Mouse (Mus musculus) midbrain, embryonic 14.5 days (tissue): Measurements from ENCODE around the gene Mlf1. TPM values are rescaled to one million over a fixed set of nuclear protein-coding genes. Genes with fewer than 3 reads are reported as not detected.

Experiments used
- ATAC-seq: fragments of 200-750 bp; cut with Nextera tagmentation; 2 replicates; pipeline ENCODE4 v1.8.0; 2017; ENCODE audit warnings: moderate number of reproducible peaks, moderate library complexity; ENCODE audit not compliant: low FRiP score, low TSS enrichment
- DNase-seq: peaks from one replicate; pipeline ENCODE4 v3.0.0-alpha.2; 2015
- H3K27ac ChIP-seq: fragments of 300-500 bp; sonication (generic); replicated peaks from 2 replicates; pipeline ENCODE4 v1.5.1; 2014; ENCODE audit warnings: mild to moderate bottlenecking, low read depth, low read length, moderate library complexity
- H3K27me3 ChIP-seq: fragments of 300-500 bp; sonication (generic); 2 replicates; pipeline ENCODE4 v1.6.1; 2014; ENCODE audit warnings: low read length, control low read depth, mixed read lengths; ENCODE audit not compliant: control insufficient read depth, insufficient read depth
- H3K36me3 ChIP-seq: fragments of 300-500 bp; sonication (generic); 2 replicates; pipeline ENCODE4 v1.6.1; 2014; ENCODE audit warnings: low read length, control low read depth; ENCODE audit not compliant: control insufficient read depth, insufficient read depth
- H3K4me1 ChIP-seq: fragments of 300-500 bp; sonication (generic); 2 replicates; pipeline ENCODE4 v1.6.1; 2014; ENCODE audit warnings: mild to moderate bottlenecking, antibody characterized with exemption, low read length, control low read depth; ENCODE audit not compliant: control insufficient read depth, insufficient read depth
- H3K4me2 ChIP-seq: fragments of 300-500 bp; sonication (generic); 2 replicates; pipeline ENCODE4 v1.6.1; 2014; ENCODE audit warnings: mild to moderate bottlenecking, low read length, moderate library complexity
- H3K4me3 ChIP-seq: fragments of 300-500 bp; sonication (generic); replicated peaks from 2 replicates; pipeline ENCODE4 v1.5.1; 2014; ENCODE audit warnings: low read depth, low read length
- H3K9ac ChIP-seq: fragments of 300-500 bp; sonication (generic); replicated peaks from 2 replicates; pipeline ENCODE4 v1.6.1; 2014; ENCODE audit warnings: mild to moderate bottlenecking, low read length, moderate library complexity
- H3K9me3 ChIP-seq: fragments of 300-500 bp; sonication (generic); 2 replicates; pipeline ENCODE4 v1.6.1; 2016; ENCODE audit warnings: low read length, control low read depth, mixed read lengths; ENCODE audit not compliant: control insufficient read depth
- WGBS: fragments of 180-500 bp; shearing (Covaris S2); extraction: QIAGEN DNeasy Blood & Tissue Kit; methylation state at CpG from one replicate; pipeline ENCODE4 v1.1.7; 2014; 5-methylcytosine and 5-hydroxymethylcytosine counted together
- polyA plus RNA-seq: library from polyadenylated mRNA; unstranded; fragments of >200 nt; fragmentation: Nextera tagmentation; extraction: Ambion mirVana; gene quantifications from 2 replicates; pipeline ENCODE4 v1.2.1, GENCODE M21; 2014

The Mlf1 gene
- polyA plus RNA-seq, 1 experiment from 2014 or later = 34.3 TPM

DNA sequence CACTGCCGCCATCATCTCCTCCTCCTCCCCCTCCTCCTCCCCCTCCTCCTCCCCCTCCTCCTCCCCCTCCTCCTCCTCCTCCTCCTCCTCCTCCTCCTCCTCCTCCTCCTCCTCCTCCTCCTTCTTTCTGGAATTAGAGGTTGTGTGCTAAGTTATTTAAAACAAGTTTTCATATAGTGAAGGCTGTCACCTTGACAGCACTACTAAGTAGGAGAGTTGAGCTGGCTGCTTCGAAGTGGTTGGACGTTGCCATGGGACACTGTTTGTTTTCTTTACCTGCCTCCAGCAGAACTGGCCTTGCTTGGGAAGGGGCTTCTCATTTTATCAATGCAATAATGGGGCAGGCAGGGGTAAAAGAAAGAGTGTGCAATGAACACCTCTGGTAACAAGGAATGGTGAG is 1.2 kb downstream of the Mlf1 start, which contains the start of gene Gm17402:
TSS of gene Gm17402 (minus strand) at position 101 of the 400 bp plus-strand sequence.
- Histone ChIP-seq H3K9me3 (no peaks in the 10 kb centered on the region), H3K4me2 (peak within 1 kb of the TSS; percentile 84), H3K36me3 (no peaks in the 10 kb centered on the region), H3K4me3 (peak within 1 kb of the TSS; percentile 56), H3K27me3 (peaks cover 12% of the 10 kb centered on the region; the same call in 1 of the 2 replicates), H3K4me1 (no peaks in the 10 kb centered on the region), H3K27ac (no peak within 1 kb of the TSS), H3K9ac (peak within 1 kb of the TSS; percentile 62)
- ATAC-seq (no peak), DNase-seq (no peak)
- 44% methylated on average over 3 of the region's 3 CpGs for WGBS

DNA sequence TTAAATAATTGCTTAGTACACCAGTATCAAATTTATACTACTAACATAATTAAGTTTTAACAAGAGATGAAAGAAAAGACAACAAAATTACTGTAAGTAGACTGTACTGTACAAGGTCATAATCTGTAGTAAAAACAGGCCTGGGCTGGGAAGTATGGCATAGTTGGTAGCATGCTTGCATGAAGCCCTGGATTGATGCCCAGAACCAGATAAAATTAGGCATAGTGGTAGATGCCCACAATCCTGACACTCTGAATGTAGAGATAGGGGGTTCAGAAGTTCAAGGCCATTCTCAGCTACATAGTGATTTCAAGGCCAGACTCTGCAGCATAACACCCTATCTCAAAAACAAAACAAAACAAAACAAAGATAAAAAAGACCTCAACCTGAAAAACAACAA is 4.3 kb downstream of the Mlf1 start:
- Histone ChIP-seq H3K4me1 (no peaks in the 10 kb centered on the region), H3K4me3 (no peak overlapping the region), H3K9me3 (no peaks in the 10 kb centered on the region), H3K27me3 (peaks cover 4% of the 10 kb centered on the region; the same call in 1 of the 2 replicates), H3K27ac (no peak overlapping the region), H3K9ac (no peak overlapping the region), H3K36me3 (no peaks in the 10 kb centered on the region), H3K4me2 (no peak overlapping the region)
- DNase-seq (no peak), ATAC-seq (no peak)

DNA sequence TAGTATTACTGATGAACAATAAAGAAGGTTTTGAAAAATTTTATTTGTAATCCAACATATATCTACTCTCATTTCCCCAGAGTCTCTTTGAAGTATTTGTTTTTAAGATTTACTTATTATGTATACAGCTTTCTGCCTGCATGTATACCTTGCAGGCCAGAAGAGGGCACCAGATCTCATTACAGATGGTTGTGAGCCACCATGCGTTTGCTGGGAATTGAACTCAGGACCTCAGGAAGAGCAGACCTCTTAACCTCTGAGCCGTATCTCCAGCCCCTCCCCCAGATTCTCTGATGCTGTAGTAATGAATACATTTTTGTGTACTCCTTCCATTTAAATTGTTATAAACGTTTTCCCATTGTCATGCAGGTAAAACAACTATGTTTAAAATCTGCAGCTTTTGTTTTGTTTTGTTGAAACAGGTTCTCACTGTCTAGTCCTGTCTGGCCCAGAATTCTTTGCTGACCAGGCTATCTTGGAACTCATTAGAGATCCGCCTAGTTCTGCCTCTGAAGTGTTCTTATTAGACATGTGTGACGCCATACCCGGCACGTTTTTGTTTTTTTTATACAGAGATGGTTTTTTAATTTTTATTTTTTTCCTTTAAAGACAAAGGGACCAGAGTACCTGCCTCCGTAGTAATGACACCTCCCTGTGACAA is 55.6 kb downstream of the Mlf1 start:
- peak overlapping the region; percentile 58 for H3K4me2 ChIP-seq
- no peaks in the 10 kb centered on the region for H3K9me3 ChIP-seq
- H3K36me3 ChIP-seq = peaks cover 25% of the 10 kb centered on the region
- peak overlapping the region; percentile 71 for H3K4me3 ChIP-seq
- H3K4me1 ChIP-seq = peaks cover 7% of the 10 kb centered on the region
- WGBS = 31% methylated on average over 8 of the region's 8 CpGs
- no peaks in the 10 kb centered on the region for H3K27me3 ChIP-seq
- H3K9ac ChIP-seq = peak overlapping the region; percentile 36; the same call in 1 of the 2 replicates
- no peak overlapping the region for H3K27ac ChIP-seq
- ATAC-seq (peak; percentile 71), DNase-seq (no peak)

DNA sequence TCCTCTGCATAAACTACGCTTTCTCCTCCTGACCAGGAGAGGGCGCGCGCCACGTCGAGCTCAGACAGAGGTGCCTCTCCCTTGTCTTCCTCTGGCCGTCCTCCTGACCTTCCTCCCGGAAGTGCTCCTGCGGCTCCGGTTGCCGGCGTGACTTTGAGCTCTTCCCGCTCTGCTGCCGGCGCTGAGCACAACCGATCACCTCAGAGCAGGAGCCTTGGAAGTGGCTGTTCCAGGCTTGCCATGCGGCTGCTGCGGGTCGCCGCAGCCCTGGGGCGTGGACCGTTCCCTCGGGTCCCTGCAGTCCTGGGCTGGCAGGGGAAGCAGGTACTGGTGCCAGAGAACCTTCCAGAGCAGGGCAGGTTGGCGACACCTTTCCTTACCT is 56.1 kb downstream of the Mlf1 start, which contains the start of gene Gfm1:
TSS of gene Gfm1 (plus strand) at position 98 of the 382 bp plus-strand sequence.
- 1% methylated on average over 24 of the region's 24 CpGs for whole genome bisulfite sequencing
- no peak within 1 kb of the TSS; the same call in 1 of the 2 replicates for H3K27ac ChIP-seq

DNA sequence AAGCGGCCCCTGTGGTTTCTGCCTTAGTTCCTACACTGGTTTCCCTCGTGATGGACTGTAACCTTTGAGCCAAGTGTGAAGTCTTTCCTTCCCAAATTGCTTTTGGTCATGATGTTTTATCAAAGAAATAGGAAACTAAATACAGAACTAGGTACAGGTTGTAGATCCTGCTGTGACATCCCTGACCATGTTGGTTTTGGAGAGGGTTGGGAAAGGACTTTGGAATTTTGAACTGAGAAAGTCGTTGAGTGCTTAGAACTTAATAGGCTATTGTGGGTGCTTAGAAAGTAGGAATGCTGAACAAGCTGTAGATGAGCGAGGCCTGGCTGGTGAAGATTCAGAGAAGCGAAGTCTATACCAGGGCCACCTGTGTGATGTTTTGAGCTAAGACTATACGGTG is 60.1 kb downstream of the Mlf1 start:
- Histone ChIP-seq H3K4me2 (no peak overlapping the region), H3K9me3 (no peaks in the 10 kb centered on the region), H3K9ac (no peak overlapping the region), H3K4me1 (peaks cover 7% of the 10 kb centered on the region), H3K36me3 (peaks cover 62% of the 10 kb centered on the region), H3K27ac (no peak overlapping the region), H3K27me3 (no peaks in the 10 kb centered on the region), H3K4me3 (no peak overlapping the region)
- WGBS = 94% methylated on average over 6 of the region's 6 CpGs
- DNase-seq (no peak), ATAC-seq (no peak)

More for the DNA sequence above, 56.1 kb downstream of the Mlf1 start, which contains the start of gene Gfm1:
- peak; percentile 94 for DNase-seq
- ATAC-seq = peak; percentile 95
- H3K4me2 ChIP-seq = peak within 1 kb of the TSS; percentile 58
- H3K4me3 ChIP-seq = peak within 1 kb of the TSS; percentile 71
- H3K27me3 ChIP-seq = no peaks in the 10 kb centered on the region
- peak within 1 kb of the TSS; percentile 67 for H3K9ac ChIP-seq
- no peaks in the 10 kb centered on the region for H3K9me3 ChIP-seq
- H3K4me1 ChIP-seq = peaks cover 7% of the 10 kb centered on the region
- peaks cover 27% of the 10 kb centered on the region for H3K36me3 ChIP-seq

DNA sequence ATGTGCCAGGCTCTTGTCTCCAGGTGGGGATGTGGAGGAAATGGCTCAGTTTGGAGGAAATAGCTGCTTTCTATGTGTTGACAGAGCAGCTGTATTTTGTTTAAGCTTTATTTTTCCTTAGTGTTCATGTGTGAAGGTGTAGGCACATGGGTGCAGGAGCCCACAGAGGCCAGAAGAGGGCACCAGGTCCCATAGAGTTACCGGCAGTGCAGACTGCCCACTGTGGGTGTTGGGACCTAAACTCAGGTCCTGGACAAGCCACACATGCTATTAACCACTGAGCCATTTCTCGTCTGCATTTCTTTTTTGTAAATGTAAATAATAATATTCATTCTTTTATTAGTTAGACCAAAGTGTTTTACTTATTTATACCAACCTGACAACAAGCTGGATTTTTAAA is 73.2 kb downstream of the Mlf1 start:
- Histone ChIP-seq H3K9me3 (no peaks in the 10 kb centered on the region), H3K27me3 (no peaks in the 10 kb centered on the region)
- DNase-seq = no peak

More for the DNA sequence above, 73.2 kb downstream of the Mlf1 start:
- H3K36me3 ChIP-seq = peaks cover 77% of the 10 kb centered on the region
- no peak overlapping the region for H3K4me2 ChIP-seq
- H3K4me3 ChIP-seq = no peak overlapping the region
- no peaks in the 10 kb centered on the region for H3K4me1 ChIP-seq
- no peak overlapping the region for H3K9ac ChIP-seq
- ATAC-seq = no peak
- 96% methylated on average over 2 of the region's 2 CpGs for WGBS
- no peak overlapping the region for H3K27ac ChIP-seq

Other genes with a start within 250 kb of the Mlf1 start
- not detected in 2 replicates for gene Gm17402, start 1.1 kb downstream of the Mlf1 start, polyA plus RNA-seq
- gene Gfm1, start 56.0 kb downstream of the Mlf1 start, polyA plus RNA-seq = 26.1 and 34.3 TPM in 2 replicates
- gene Lxn, start 89.8 kb downstream of the Mlf1 start, polyA plus RNA-seq = 237 and 247 TPM in 2 replicates
- 2.3 and 3.5 TPM in 2 replicates for gene Rarres1, start 141.4 kb downstream of the Mlf1 start, polyA plus RNA-seq
- gene Mfsd1, start 208.6 kb downstream of the Mlf1 start, polyA plus RNA-seq = 28.8 and 42.9 TPM in 2 replicates